Mouse (Mus musculus): ENCODE data around the gene Dupd1. TPM values are rescaled to one million over a fixed set of nuclear protein-coding genes. Genes with fewer than 3 reads are reported as not detected.

The Dupd1 gene
- 1.0 TPM for polyA plus RNA-seq (2014; fragmentation: Illumina TruSeq; extraction: RNeasy Lipid Tissue Mini Kit (QIAGEN cat#74804); ENCODE audit: low read depth, low replicate concordance)

DNA sequence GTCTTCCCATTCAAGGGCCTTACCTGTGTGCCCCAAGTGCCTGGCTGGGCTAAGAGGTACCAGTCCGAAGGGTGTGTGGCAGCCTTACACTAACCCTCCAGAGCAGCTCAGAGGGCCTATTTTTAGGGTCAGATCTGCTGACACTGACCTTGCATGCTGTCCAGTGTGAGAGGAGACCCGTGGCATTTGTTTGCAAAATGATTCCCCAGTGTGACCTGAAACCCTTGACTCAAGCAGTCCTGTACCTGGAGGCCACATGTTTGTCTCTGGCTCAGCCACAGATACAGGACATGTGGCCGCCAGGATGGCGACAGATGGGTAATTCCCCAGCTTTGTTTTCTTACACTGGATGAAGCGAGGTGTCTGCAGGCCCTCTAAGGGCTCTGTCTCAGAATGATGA lies at the start of gene Dupd1:
TSS of gene Dupd1 (minus strand) at position 91 of the 400 bp plus-strand sequence.

DNA sequence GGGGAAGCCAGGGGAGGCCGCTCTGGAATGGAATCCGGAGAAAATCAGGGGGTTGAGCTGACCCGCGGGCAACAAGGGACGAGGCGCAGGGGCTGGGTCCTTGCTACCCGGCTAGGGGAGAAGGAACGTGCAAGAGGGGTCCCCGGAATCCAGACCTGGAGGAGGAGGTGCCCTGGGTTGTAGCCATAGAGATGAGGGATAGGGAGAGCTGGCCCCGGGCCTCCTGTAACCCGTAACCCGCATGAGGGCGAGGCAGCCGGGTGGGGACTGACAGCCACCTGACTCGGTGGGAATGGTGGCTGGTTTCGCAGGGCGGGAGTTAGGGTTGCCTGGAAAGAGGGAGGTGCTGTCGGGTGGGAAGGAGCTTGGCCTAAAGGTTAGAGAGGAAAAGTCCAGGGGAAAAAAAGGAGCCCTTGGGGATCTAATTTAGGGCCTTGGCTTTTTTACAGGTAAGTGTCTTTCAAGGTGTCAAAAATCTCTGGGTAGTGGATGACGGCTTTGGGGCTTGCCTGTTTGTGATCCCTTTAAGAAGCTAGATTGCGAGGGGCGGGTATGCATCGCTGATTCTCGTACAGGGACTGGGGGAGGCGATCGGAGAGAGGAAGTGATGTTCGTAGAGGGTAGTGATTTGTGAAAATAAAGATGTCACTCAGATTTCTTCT lies 36.6 kb upstream of the Dupd1 start, which contains the start of gene Dusp13:
TSS of gene Dusp13 (minus strand) at position 301 of the 662 bp plus-strand sequence.

DNA sequence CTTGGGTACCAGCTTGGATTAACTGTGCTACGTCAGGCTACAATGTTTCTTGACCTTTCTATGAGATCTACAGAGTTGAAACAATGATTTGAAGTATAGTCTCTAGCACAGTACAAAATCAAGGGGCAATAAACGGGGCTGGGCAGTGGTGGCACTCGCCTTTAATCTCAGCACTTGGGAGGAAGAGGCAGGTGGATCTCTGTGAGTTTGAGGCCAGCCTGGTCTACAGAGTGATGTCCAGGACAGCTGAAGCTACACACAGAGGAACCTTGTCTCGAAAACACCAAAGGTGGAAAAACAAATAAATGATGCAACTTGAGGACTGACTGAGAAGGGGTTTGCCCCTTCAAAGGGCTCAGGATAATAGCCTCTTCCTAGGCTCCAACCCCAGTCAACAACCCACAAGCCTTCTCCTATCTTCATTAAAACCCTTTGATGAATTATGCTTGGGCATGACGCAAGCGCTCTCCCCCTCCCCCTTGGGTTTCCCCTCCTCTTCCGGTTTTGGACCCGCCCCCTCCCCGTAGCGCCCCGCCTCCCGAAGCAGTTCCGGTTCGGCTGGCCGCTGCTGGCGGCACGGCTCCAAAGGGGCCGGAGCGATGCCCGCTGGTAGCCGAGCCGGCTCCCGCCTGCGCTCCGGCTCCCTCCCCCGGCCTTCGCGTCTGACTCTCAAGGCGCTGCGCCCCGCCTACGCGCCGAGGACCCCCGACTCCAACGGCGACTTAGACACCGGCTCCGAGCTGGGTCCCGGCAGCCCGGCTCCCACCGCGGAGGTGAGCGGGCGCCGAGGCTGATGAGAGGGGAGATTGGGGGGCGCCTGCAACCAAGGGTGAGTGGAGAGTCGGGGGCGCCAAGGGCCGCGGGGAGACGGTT lies 35.9 kb upstream of the Dupd1 start, which contains the start of gene Samd8:
TSS of gene Samd8 (plus strand) at position 524 of the 873 bp plus-strand sequence.

Other genes with a start within 250 kb of the Dupd1 start
- 8.7 TPM for gene Kat6b, start 233.1 kb downstream of the Dupd1 start, polyA plus RNA-seq (2014; fragmentation: Illumina TruSeq; extraction: RNeasy Lipid Tissue Mini Kit (QIAGEN cat#74804); ENCODE audit: low read depth, low replicate concordance)
- gene Samd8, start 36.0 kb upstream of the Dupd1 start, polyA plus RNA-seq (2014; fragmentation: Illumina TruSeq; extraction: RNeasy Lipid Tissue Mini Kit (QIAGEN cat#74804); ENCODE audit: low read depth, low replicate concordance): 124 TPM
- gene Dusp13, start 36.6 kb upstream of the Dupd1 start, polyA plus RNA-seq (2014; fragmentation: Illumina TruSeq; extraction: RNeasy Lipid Tissue Mini Kit (QIAGEN cat#74804); ENCODE audit: low read depth, low replicate concordance): 18.7 TPM
- 687 TPM for gene Vdac2, start 110.7 kb upstream of the Dupd1 start, polyA plus RNA-seq (2014; fragmentation: Illumina TruSeq; extraction: RNeasy Lipid Tissue Mini Kit (QIAGEN cat#74804); ENCODE audit: low read depth, low replicate concordance)
- 0.29 TPM for gene Comtd1, start 134.4 kb upstream of the Dupd1 start, polyA plus RNA-seq (2014; fragmentation: Illumina TruSeq; extraction: RNeasy Lipid Tissue Mini Kit (QIAGEN cat#74804); ENCODE audit: low read depth, low replicate concordance)